Mouse (Mus musculus) G1E (cell line): ENCODE data around the gene Tgfb1. TPM values are rescaled to one million over a fixed set of nuclear protein-coding genes. Genes with fewer than 3 reads are reported as not detected.

Experiments
- ATAC-seq: 2 replicates; pipeline ENCODE4 v1.8.0; 2016; ENCODE audit warnings: mild to moderate bottlenecking; ENCODE audit not compliant: insufficient number of reproducible peaks, poor library complexity, low FRiP score, severe bottlenecking; ENCODE audit errors: extremely low read depth
- DNase-seq: peaks from one replicate; pipeline ENCODE4 v3.0.0; 2012; ENCODE audit warnings: low spot score
- H3K27me3 ChIP-seq: 2 replicates; pipeline ENCODE4 v1.6.1; 2012; ENCODE audit warnings: mild to moderate bottlenecking, low read length, inconsistent platforms; ENCODE audit not compliant: insufficient read depth
- H3K36me3 ChIP-seq: replicated peaks from 2 replicates; pipeline ENCODE3; 2012; ENCODE audit warnings: mild to moderate bottlenecking, inconsistent platforms
- H3K4me1 ChIP-seq: 2 replicates; pipeline ENCODE4 v1.6.1; 2012; ENCODE audit warnings: low read depth, low read length, inconsistent platforms, mixed read lengths; ENCODE audit not compliant: insufficient read depth
- H3K4me3 ChIP-seq: 2 replicates; pipeline ENCODE4 v1.5.1; 2012; ENCODE audit warnings: low read depth, mild to moderate bottlenecking, inconsistent platforms, low read length, moderate library complexity, mixed read lengths
- H3K9me3 ChIP-seq: replicated peaks from 2 replicates; pipeline ENCODE4 v1.6.1; 2012; ENCODE audit warnings: inconsistent platforms
- CTCF ChIP-seq: IDR thresholded peaks from 2 replicates; pipeline ENCODE4 v1.5.1; 2012; ENCODE audit warnings: low read depth, low read length, inconsistent platforms, mixed read lengths
- GATA1 ChIP-seq: IDR thresholded peaks from 2 replicates; pipeline ENCODE4 v1.6.1; 2012; ENCODE audit warnings: borderline replicate concordance, low read length, inconsistent platforms, mixed read lengths
- GATA2 ChIP-seq: IDR thresholded peaks from 2 replicates; pipeline ENCODE4 v1.6.1; 2012; ENCODE audit warnings: low read depth, low read length, inconsistent platforms, borderline replicate concordance
- POLR2AphosphoS5 ChIP-seq: IDR thresholded peaks from 2 replicates; pipeline ENCODE4 v1.6.1; 2012; ENCODE audit warnings: low read depth, low read length, inconsistent platforms; ENCODE audit not compliant: insufficient replicate concordance
- TAL1 ChIP-seq: conservative IDR thresholded peaks from 2 replicates; pipeline ENCODE4 v1.6.1; 2012; ENCODE audit warnings: low read depth, low read length, inconsistent platforms, mixed read lengths
- polyA plus RNA-seq: library from polyadenylated mRNA; stranded (reverse); fragments of >175 nt; gene quantifications from 2 replicates; pipeline ENCODE4 v1.2.3, GENCODE M21; 2012
- total RNA-seq, 2 experiments: library from RNA; stranded (forward) in 1 of 2; stranded (reverse) in 1 of 2; fragments of 200-1000 nt in 1 of 2; fragments of >200 nt in 1 of 2; fragmentation: Nextera tagmentation in 1 of 2; gene quantifications; 2 replicates each; pipeline ENCODE4 v1.2.3; 2014 to 2017

Tgfb1 gene
- total and polyA plus RNA-seq, 3 experiments, result 40.8 to 1,473 (median 397) TPM

GRCm38 (mm10) chr7:25704716-25705364 is 18.0 kb downstream of the Tgfb1 start:
- ATAC-seq (no peak), DNase-seq (no peak)
- TF ChIP-seq GATA1 (no peak), CTCF (no peak), GATA2 (no peak), POLR2AphosphoS5 (no peak), TAL1 (no peak)
- Histone ChIP-seq H3K27me3 (no peaks in the 10 kb centered on the region), H3K9me3 (peaks cover 17% of the 10 kb centered on the region), H3K4me3 (no peak overlapping the region; the same call in 1 of the 2 replicates), H3K4me1 (peaks cover 63% of the 10 kb centered on the region), H3K36me3 (peaks cover 97% of the 10 kb centered on the region)

GRCm38 (mm10) chr7:25705801-25706251 is 19.0 kb downstream of the Tgfb1 start:
- TF ChIP-seq GATA1 (no peak), TAL1 (no peak), POLR2AphosphoS5 (0 out of 2 replicates have a peak, but pooled peaks have one; percentile 59), CTCF (no peak)
- H3K4me1 ChIP-seq, result peaks cover 73% of the 10 kb centered on the region
- DNase-seq (no peak), ATAC-seq (no peak)
- H3K27me3 ChIP-seq, result no peaks in the 10 kb centered on the region
- H3K9me3 ChIP-seq, result peaks cover 13% of the 10 kb centered on the region
- peak overlapping the region; percentile 52; the same call in 1 of the 2 replicates for H3K4me3 ChIP-seq
- H3K36me3 ChIP-seq, result peaks cover 97% of the 10 kb centered on the region

- Histone ChIP-seq H3K4me1 (peaks cover 81% of the 10 kb centered on the region), H3K36me3 (peaks cover 97% of the 10 kb centered on the region), H3K9me3 (peaks cover 4% of the 10 kb centered on the region), H3K27me3 (no peaks in the 10 kb centered on the region), H3K4me3 (no peak overlapping the region)
- ATAC-seq (no peak), DNase-seq (no peak)
- TF ChIP-seq POLR2AphosphoS5 (0 out of 2 replicates have a peak, but pooled peaks have one; percentile 10), GATA2 (no peak)
Measured at GRCm38 (mm10) chr7:25706578-25707170, 19.9 kb downstream of the Tgfb1 start.

GRCm38 (mm10) chr7:25707581-25708292 is 20.9 kb downstream of the Tgfb1 start:
- H3K4me1 ChIP-seq, result peaks cover 90% of the 10 kb centered on the region
- ATAC-seq, result no peak

GRCm38 (mm10) chr7:25709961-25710360 is 23.2 kb downstream of the Tgfb1 start:
- Histone ChIP-seq H3K36me3 (peaks cover 100% of the 10 kb centered on the region), H3K27me3 (no peaks in the 10 kb centered on the region), H3K9me3 (no peaks in the 10 kb centered on the region), H3K4me1 (peaks cover 89% of the 10 kb centered on the region), H3K4me3 (no peak overlapping the region; the same call in 1 of the 2 replicates)
- DNase-seq, result no peak
- no peak for TF ChIP-seq CTCF
- TF ChIP-seq GATA2, result no peak
- no peak for TF ChIP-seq GATA1
- no peak for TF ChIP-seq POLR2AphosphoS5
- TF ChIP-seq TAL1, result no peak
- no peak for ATAC-seq

More at GRCm38 (mm10) chr7:25707581-25708292, 20.9 kb downstream of the Tgfb1 start:
- TF ChIP-seq GATA1 (no peak), POLR2AphosphoS5 (peak; percentile 47)
- no peaks in the 10 kb centered on the region for H3K27me3 ChIP-seq
- H3K4me3 ChIP-seq, result peak overlapping the region; percentile 5; the same call in 1 of the 2 replicates
- no peaks in the 10 kb centered on the region for H3K9me3 ChIP-seq
- DNase-seq, result no peak
- H3K36me3 ChIP-seq, result peaks cover 98% of the 10 kb centered on the region

- Histone ChIP-seq H3K36me3 (peaks cover 100% of the 10 kb centered on the region), H3K4me3 (peak overlapping the region; percentile 20; the same call in 1 of the 2 replicates), H3K27me3 (no peaks in the 10 kb centered on the region), H3K9me3 (no peaks in the 10 kb centered on the region), H3K4me1 (peaks cover 88% of the 10 kb centered on the region)
- ATAC-seq (no peak), DNase-seq (no peak)
- TF ChIP-seq TAL1, result no peak
- TF ChIP-seq POLR2AphosphoS5, result 0 out of 2 replicates have a peak, but pooled peaks have one; percentile 47
- no peak for TF ChIP-seq GATA2
Measured at GRCm38 (mm10) chr7:25710519-25711130, 23.8 kb downstream of the Tgfb1 start.
